Mouse (Mus musculus): Measurements from ENCODE around the gene Sirt2. TPM values are rescaled to one million over a fixed set of nuclear protein-coding genes. Genes with fewer than 3 reads are reported as not detected.

Sirt2 gene
- total and polyA plus RNA-seq, 3 experiments: 35.7 to 72.4 TPM; not detected in 1

DNA sequence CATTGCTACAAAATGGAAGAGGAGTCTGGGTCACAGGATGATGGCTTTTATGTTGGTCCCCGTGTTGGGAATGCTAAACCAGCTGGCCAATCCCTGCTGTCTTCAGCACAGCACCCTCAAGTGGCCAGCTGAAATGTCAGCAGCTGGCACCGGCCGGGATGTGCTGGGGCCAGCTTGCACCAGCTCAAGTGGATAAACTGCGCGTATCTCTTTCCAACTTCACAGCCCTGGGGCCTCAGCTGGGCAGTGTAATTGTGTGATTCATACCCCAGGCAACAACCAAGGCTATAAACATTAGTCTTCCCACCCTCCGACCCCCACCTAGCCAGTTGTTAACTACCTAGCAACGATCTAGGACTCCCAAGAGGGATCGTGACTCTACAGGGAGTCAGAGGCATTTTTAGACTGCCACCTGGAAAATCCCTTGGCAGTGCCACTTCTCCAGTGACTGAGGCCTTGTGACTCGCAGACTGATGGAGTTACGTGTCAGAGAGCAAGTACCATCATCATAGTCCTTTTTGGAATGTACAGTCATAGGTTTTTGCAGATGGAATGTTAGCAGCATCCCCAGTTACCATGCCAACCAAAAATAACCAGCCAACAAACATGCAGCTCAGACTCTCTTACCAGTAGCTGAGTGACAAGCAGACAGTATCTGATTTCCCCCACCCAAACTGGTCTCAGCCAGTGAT lies 38.7 kb upstream of the Sirt2 start:
- Histone ChIP-seq H3K9me3 (replicated peaks; ENCODE audit: insufficient read depth, low read length) (no peaks in the 10 kb centered on the region), H3K27ac (ENCODE audit: control insufficient read depth, low read depth, low read length) (no peak overlapping the region), H3K79me2 (ENCODE audit: control insufficient read depth, insufficient read depth, low read length, poor library complexity) (no peaks in the 10 kb centered on the region), H3K9ac (ENCODE audit: control insufficient read depth, low read depth, low read length, poor library complexity, severe bottlenecking) (no peak overlapping the region), H3K4me1 (ENCODE audit: control insufficient read depth in 1 of 2, insufficient read depth in 2 of 2, low read length in 2 of 2) (no peaks in the 10 kb centered on the region), H3K27me3 (ENCODE audit: control insufficient read depth in 1 of 2, insufficient read depth in 2 of 2, low read length in 2 of 2) (no peaks in the 10 kb centered on the region), H3K36me3 (ENCODE audit: control insufficient read depth in 1 of 2, insufficient read depth in 2 of 2, low read length in 2 of 2) (no peaks in the 10 kb centered on the region), H3K4me3 (ENCODE audit: control insufficient read depth in 1 of 2, insufficient read depth in 1 of 2, low read depth in 2 of 2, low read length in 2 of 2) (no peak overlapping the region)
- no peak for TF ChIP-seq HCFC1 (IDR thresholded peaks at IDR 0.05; ENCODE audit: low read depth, low read length)
- no peak for TF ChIP-seq MAFK (IDR thresholded peaks at IDR 0.05; ENCODE audit: borderline replicate concordance, low read depth, low read length)
- TF ChIP-seq ZC3H11A (IDR thresholded peaks at IDR 0.05; ENCODE audit: low read depth, low read length): no peak
- TF ChIP-seq ZMIZ1 (IDR thresholded peaks at IDR 0.05; ENCODE audit: low read depth, low read length): no peak
- no peak for TF ChIP-seq ZNF384 (IDR thresholded peaks at IDR 0.05; ENCODE audit: low read depth, low read length)
- TF ChIP-seq CTCF (IDR thresholded peaks at IDR 0.05 in 2 of 3, conservative IDR thresholded peaks at IDR 0.05 in 1 of 3; ENCODE audit: control insufficient read depth in 1 of 3, insufficient read depth in 1 of 3, low read depth in 2 of 3, low read length in 3 of 3, poor library complexity in 1 of 3, severe bottlenecking in 1 of 3): peak; percentile 49 to 72 (median 56)
- no peak for TF ChIP-seq CHD2 (IDR thresholded peaks at IDR 0.05; ENCODE audit: low read length)
- DNase-seq (ENCODE audit: low read depth, low spot score): peak; percentile 40

GRCm38 (mm10) chr7:28732341-28733142 lies 34.0 kb upstream of the Sirt2 start:
- Histone ChIP-seq H3K4me3 (ENCODE audit: control insufficient read depth in 1 of 2, insufficient read depth in 1 of 2, low read depth in 2 of 2, low read length in 2 of 2) (no peak overlapping the region), H3K27me3 (ENCODE audit: control insufficient read depth in 1 of 2, insufficient read depth in 2 of 2, low read length in 2 of 2) (no peaks in the 10 kb centered on the region), H3K36me3 (ENCODE audit: control insufficient read depth in 1 of 2, insufficient read depth in 2 of 2, low read length in 2 of 2) (no peaks in the 10 kb centered on the region), H3K79me2 (ENCODE audit: control insufficient read depth, insufficient read depth, low read length, poor library complexity) (no peaks in the 10 kb centered on the region), H3K27ac (ENCODE audit: control insufficient read depth, low read depth, low read length) (no peak overlapping the region), H3K4me1 (ENCODE audit: control insufficient read depth in 1 of 2, insufficient read depth in 2 of 2, low read length in 2 of 2) (no peaks in the 10 kb centered on the region), H3K9ac (ENCODE audit: control insufficient read depth, low read depth, low read length, poor library complexity, severe bottlenecking) (no peak overlapping the region), H3K9me3 (replicated peaks; ENCODE audit: insufficient read depth, low read length) (no peaks in the 10 kb centered on the region)
- no peak for DNase-seq (ENCODE audit: low read depth, low spot score)
- no peak for TF ChIP-seq RAD21 (IDR thresholded peaks at IDR 0.05; ENCODE audit: low read depth, low read length)
- no peak for TF ChIP-seq POLR2AphosphoS2 (IDR thresholded peaks at IDR 0.05; ENCODE audit: low read length)
- TF ChIP-seq RCOR1 (IDR thresholded peaks at IDR 0.05; ENCODE audit: low read depth, low read length): no peak
- no peak for TF ChIP-seq TAL1 (IDR thresholded peaks at IDR 0.05; ENCODE audit: low read length)
- TF ChIP-seq ETS1 (IDR thresholded peaks at IDR 0.05; ENCODE audit: low read depth, low read length): no peak
- no peak for TF ChIP-seq MAX (IDR thresholded peaks at IDR 0.05; ENCODE audit: low read length)
- TF ChIP-seq EP300 (IDR thresholded peaks at IDR 0.05; ENCODE audit: low read depth in 1 of 2, low read length in 2 of 2): no peak
- TF ChIP-seq GATA1 (IDR thresholded peaks at IDR 0.05; ENCODE audit: low read depth, low read length): no peak
- TF ChIP-seq GABPA (IDR thresholded peaks at IDR 0.05; ENCODE audit: low read depth, low read length): no peak

All from MEL (cell line).